Mouse (Mus musculus) spleen, postnatal 14 days (tissue): ENCODE measurements at regions not wholly inside any gene's neighbourhood (a gene's known extent, or its start where the extent isn't known, plus 50 kb on each side); places are given as distances from the start of the nearest gene placed in this dataset.

ENCODE experiments used
- DNase-seq, 2 experiments: peaks; one replicate each; pipeline ENCODE4 v3.0.0; 2021 to 2022; ENCODE audit warnings: low spot score in 2 of 2

GRCm38 (mm10) chr2:45246061-45246945 lies 129.1 kb upstream of the Zeb2 start:
- DNase-seq = no peak

- DNase-seq = no peak
Measured at GRCm38 (mm10) chr2:45245506-45245905, 128.3 kb upstream of the Zeb2 start.

GRCm38 (mm10) chr2:45244491-45244890 lies 127.3 kb upstream of the Zeb2 start:
- DNase-seq = no peak

- no peak for DNase-seq
Measured at GRCm38 (mm10) chr2:45239501-45240292, 122.5 kb upstream of the Zeb2 start.

GRCm38 (mm10) chr2:45239001-45239400 lies 121.8 kb upstream of the Zeb2 start:
- no peak for DNase-seq

GRCm38 (mm10) chr2:45236168-45236700 lies 119.0 kb upstream of the Zeb2 start:
- no peak for DNase-seq

GRCm38 (mm10) chr2:45234148-45234547 lies 117.0 kb upstream of the Zeb2 start:
- DNase-seq = no peak

- no peak for DNase-seq
Measured at GRCm38 (mm10) chr2:45230351-45231209, 113.4 kb upstream of the Zeb2 start.

- no peak for DNase-seq
Measured at GRCm38 (mm10) chr2:45229501-45229900, 112.3 kb upstream of the Zeb2 start.

GRCm38 (mm10) chr2:45227276-45227944 lies 110.2 kb upstream of the Zeb2 start:
- no peak for DNase-seq

- DNase-seq = no peak
Measured at GRCm38 (mm10) chr2:45226045-45226370, 108.8 kb upstream of the Zeb2 start.

- DNase-seq = no peak
Measured at GRCm38 (mm10) chr2:45225364-45226044, 108.3 kb upstream of the Zeb2 start.

GRCm38 (mm10) chr2:45222213-45222612 lies 105.0 kb upstream of the Zeb2 start:
- DNase-seq = no peak

- DNase-seq = no peak
Measured at GRCm38 (mm10) chr2:45219851-45220250, 102.7 kb upstream of the Zeb2 start.

GRCm38 (mm10) chr2:45212833-45213232 lies 95.6 kb upstream of the Zeb2 start:
- DNase-seq = no peak

- no peak for DNase-seq
Measured at GRCm38 (mm10) chr2:45208526-45208925, 91.3 kb upstream of the Zeb2 start.

- no peak for DNase-seq
Measured at GRCm38 (mm10) chr2:45205756-45206155, 88.6 kb upstream of the Zeb2 start.

GRCm38 (mm10) chr2:45205211-45205610 lies 88.0 kb upstream of the Zeb2 start:
- DNase-seq = no peak

GRCm38 (mm10) chr2:45197955-45198631 lies 80.9 kb upstream of the Zeb2 start:
- DNase-seq = no peak

GRCm38 (mm10) chr2:45197342-45197741 lies 80.1 kb upstream of the Zeb2 start:
- DNase-seq = no peak
